Mouse (Mus musculus) limb, embryonic 11.5 days (tissue): ENCODE measurements around the gene Hspa1l. TPM values are rescaled to one million over a fixed set of nuclear protein-coding genes. Genes with fewer than 3 reads are reported as not detected.
A peak's percentile ranks its signal among the peaks of the same experiment; 100 is the strongest.

Source experiments
- ATAC-seq: fragments of 200-750 bp; cut with Nextera tagmentation; 2 replicates; pipeline ENCODE4 v1.8.0; 2017; ENCODE audit warnings: low read depth; ENCODE audit not compliant: insufficient number of reproducible peaks, low FRiP score, low TSS enrichment
- DNase-seq: peaks from one replicate; pipeline ENCODE4 v3.0.0-alpha.2; 2015; ENCODE audit warnings: low spot score
- H3K27ac ChIP-seq: fragments of 300-500 bp; sonication (generic); replicated peaks from 2 replicates; pipeline ENCODE4 v1.5.1; 2014; ENCODE audit warnings: low read depth, mild to moderate bottlenecking, low read length
- H3K27me3 ChIP-seq: fragments of 300-500 bp; sonication (generic); 2 replicates; pipeline ENCODE4 v1.6.1; 2014; ENCODE audit warnings: mild to moderate bottlenecking, low read length, mixed read lengths; ENCODE audit not compliant: control insufficient read depth, insufficient read depth
- H3K36me3 ChIP-seq: fragments of 300-500 bp; sonication (generic); 2 replicates; pipeline ENCODE4 v1.6.1; 2014; ENCODE audit warnings: mild to moderate bottlenecking, low read length, moderate library complexity, mixed read lengths; ENCODE audit not compliant: control insufficient read depth, insufficient read depth
- H3K4me1 ChIP-seq: fragments of 300-500 bp; sonication (generic); 2 replicates; pipeline ENCODE4 v1.6.1; 2014; ENCODE audit warnings: low read length, mixed read lengths; ENCODE audit not compliant: control insufficient read depth, insufficient read depth
- H3K4me2 ChIP-seq: fragments of 300-500 bp; sonication (generic); 2 replicates; pipeline ENCODE4 v1.6.1; 2014; ENCODE audit warnings: low read depth, mild to moderate bottlenecking, moderate library complexity; ENCODE audit not compliant: severe bottlenecking
- H3K4me3 ChIP-seq: fragments of 300-500 bp; sonication (generic); 2 replicates; pipeline ENCODE4 v1.5.1; 2014; ENCODE audit warnings: low read depth, low read length
- H3K9ac ChIP-seq: fragments of 300-500 bp; sonication (generic); 2 replicates; pipeline ENCODE4 v1.6.1; 2014; ENCODE audit warnings: mild to moderate bottlenecking, low read length
- H3K9me3 ChIP-seq: fragments of 300-500 bp; sonication (generic); 2 replicates; pipeline ENCODE4 v1.6.1; 2016; ENCODE audit warnings: low read length; ENCODE audit not compliant: control insufficient read depth
- WGBS: fragments of 180-500 bp; shearing (Covaris S2); extraction: QIAGEN DNeasy Blood & Tissue Kit; methylation state at CpG from one replicate; pipeline ENCODE4 v1.1.7; 2014; 5-methylcytosine and 5-hydroxymethylcytosine counted together
- polyA plus RNA-seq: library from polyadenylated mRNA; unstranded; fragments of >200 nt; fragmentation: Nextera tagmentation; extraction: Ambion mirVana; gene quantifications from 2 replicates; pipeline ENCODE4 v1.2.1, GENCODE M21; 2014

The Hspa1l gene
- polyA plus RNA-seq, 1 experiment from 2014 or later, result 1.5 TPM

DNA sequence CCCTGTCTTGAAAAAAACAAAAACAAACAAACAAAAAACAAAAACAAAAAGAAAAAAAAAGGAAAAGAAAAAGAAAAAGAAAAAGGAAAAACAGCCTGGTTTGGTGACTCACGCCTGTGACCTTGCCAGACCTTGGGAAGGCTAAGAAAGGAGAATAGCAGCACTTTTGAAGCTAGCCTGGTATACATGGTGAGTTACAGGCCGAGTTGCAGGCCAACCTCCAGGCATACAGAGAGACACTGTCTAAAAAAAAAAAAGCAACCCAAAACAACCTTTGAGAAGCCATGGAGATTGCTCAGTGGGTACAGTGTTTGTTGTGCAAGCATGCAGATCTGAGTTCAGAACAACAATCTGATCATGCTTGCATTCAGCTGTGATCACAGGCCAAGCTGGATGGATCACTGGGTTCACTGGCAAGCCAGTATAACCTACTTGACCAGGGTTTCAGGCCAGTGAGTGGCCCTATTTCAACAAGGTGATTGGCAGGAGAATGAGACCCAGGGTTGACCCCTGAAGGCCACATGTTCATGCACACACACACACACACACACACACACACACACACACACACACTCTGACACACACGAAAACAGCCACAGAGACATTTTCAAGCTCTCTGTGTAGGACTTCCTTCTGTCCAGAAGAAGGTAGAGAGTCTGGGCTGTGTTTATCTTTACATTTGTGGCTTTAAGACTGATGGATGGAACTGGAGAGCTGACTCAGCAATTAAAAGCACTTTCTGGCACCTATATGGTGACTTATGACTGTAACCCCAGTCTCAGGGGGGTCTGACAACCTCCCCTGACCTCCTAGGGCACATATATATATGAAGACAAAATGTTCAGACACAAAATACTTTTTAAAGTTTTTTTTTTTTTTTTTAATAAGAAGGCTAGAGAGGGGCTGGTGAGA is 3.3 kb downstream of the Hspa1l start:
- no peak for ATAC-seq
- Histone ChIP-seq H3K4me2 (no peak overlapping the region), H3K27ac (no peak overlapping the region), H3K9me3 (no peaks in the 10 kb centered on the region), H3K4me1 (peaks cover under 1% of the 10 kb centered on the region; the same call in 1 of the 2 replicates), H3K4me3 (no peak overlapping the region), H3K9ac (no peak overlapping the region), H3K27me3 (no peaks in the 10 kb centered on the region), H3K36me3 (no peaks in the 10 kb centered on the region)
- WGBS, result 75% methylated on average over 3 of the region's 3 CpGs
- DNase-seq, result no peak

DNA sequence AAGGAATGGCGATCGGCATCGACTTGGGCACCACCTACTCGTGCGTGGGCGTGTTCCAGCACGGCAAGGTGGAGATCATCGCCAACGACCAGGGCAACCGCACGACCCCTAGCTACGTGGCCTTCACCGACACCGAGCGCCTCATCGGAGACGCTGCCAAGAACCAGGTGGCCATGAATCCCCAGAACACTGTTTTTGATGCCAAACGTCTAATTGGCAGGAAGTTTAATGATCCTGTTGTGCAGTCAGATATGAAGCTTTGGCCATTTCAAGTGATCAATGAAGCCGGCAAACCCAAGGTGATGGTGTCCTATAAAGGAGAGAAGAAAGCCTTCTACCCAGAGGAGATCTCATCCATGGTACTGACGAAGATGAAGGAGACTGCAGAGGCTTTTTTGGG is 4.5 kb downstream of the Hspa1l start:
- DNase-seq, result no peak
- no peak overlapping the region for H3K9ac ChIP-seq
- no peaks in the 10 kb centered on the region for H3K9me3 ChIP-seq
- H3K4me3 ChIP-seq, result no peak overlapping the region
- H3K4me1 ChIP-seq, result peaks cover 2% of the 10 kb centered on the region; the same call in 1 of the 2 replicates
- H3K27me3 ChIP-seq, result no peaks in the 10 kb centered on the region
- H3K36me3 ChIP-seq, result no peaks in the 10 kb centered on the region
- no peak overlapping the region for H3K4me2 ChIP-seq
- WGBS, result 95% methylated on average over 20 of the region's 20 CpGs
- H3K27ac ChIP-seq, result no peak overlapping the region
- ATAC-seq, result no peak

DNA sequence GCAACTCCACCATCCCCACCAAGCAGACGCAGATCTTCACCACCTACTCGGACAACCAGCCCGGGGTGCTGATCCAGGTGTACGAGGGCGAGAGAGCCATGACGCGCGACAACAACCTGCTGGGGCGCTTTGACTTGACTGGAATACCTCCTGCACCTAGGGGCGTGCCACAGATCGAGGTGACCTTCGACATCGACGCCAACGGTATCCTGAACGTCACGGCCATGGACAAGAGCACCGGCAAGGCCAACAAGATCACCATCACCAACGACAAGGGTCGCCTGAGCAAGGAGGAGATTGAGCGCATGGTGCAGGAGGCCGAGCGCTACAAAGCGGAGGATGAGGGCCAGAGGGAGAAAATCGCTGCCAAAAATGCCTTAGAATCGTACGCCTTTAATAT is 5.7 kb downstream of the Hspa1l start:
- 89% methylated on average over 27 of the region's 27 CpGs for WGBS
- Histone ChIP-seq H3K27me3 (no peaks in the 10 kb centered on the region), H3K4me2 (no peak overlapping the region), H3K9ac (no peak overlapping the region), H3K36me3 (no peaks in the 10 kb centered on the region), H3K4me3 (no peak overlapping the region), H3K4me1 (peaks cover 8% of the 10 kb centered on the region), H3K9me3 (no peaks in the 10 kb centered on the region), H3K27ac (no peak overlapping the region)
- ATAC-seq (no peak), DNase-seq (no peak)

DNA sequence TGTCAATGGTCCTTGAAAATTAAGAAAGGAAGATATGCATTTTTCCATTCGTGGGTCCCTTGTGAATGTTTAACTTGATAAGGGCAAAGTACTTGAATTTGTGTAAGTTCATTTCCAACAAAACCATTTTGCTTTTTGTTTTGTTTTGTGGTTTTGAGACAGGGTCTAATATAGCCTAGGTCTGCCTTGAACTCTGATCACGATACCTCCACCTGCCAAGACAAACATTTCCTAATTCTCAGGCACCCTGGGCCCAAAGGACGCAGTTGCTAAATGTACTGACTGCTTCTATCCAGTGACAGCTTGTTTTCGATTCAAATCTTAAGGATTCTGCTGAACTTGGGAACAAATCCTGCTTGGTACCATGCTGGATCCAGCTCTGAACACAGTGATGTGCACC is 7.1 kb downstream of the Hspa1l start:
- no peaks in the 10 kb centered on the region for H3K9me3 ChIP-seq
- no peaks in the 10 kb centered on the region for H3K27me3 ChIP-seq
- 89% methylated on average over 4 of the region's 4 CpGs for WGBS
- no peak overlapping the region for H3K27ac ChIP-seq
- no peak overlapping the region for H3K4me2 ChIP-seq
- H3K36me3 ChIP-seq, result no peaks in the 10 kb centered on the region
- no peak overlapping the region for H3K4me3 ChIP-seq
- DNase-seq (no peak), ATAC-seq (no peak)
- peaks cover 8% of the 10 kb centered on the region for H3K4me1 ChIP-seq
- H3K9ac ChIP-seq, result no peak overlapping the region

DNA sequence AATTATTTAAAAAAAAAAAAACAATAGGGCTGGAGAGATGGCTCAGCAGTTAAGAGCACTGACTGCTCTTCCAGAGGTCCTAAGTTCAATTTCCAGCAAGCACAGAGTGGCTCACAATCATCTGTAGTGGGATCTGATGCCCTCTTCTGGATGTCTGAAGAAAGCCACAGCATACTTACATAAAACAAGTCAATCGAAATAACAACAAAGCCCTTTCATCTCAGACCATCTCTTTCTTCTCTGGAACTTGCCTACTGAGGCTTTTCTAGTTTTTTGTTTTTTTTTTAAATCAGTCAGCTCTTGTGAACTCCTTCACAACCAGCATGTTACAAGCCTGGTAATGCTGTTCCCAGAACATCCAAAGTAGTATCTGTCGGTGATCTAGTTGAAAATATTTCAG is 8.2 kb downstream of the Hspa1l start:
- Histone ChIP-seq H3K9me3 (no peaks in the 10 kb centered on the region), H3K4me3 (peak overlapping the region; percentile 92), H3K9ac (no peak overlapping the region), H3K27ac (no peak overlapping the region), H3K4me1 (peaks cover 8% of the 10 kb centered on the region), H3K36me3 (peaks cover 1% of the 10 kb centered on the region; the same call in 1 of the 2 replicates), H3K27me3 (no peaks in the 10 kb centered on the region), H3K4me2 (peak overlapping the region; percentile 81)
- no peak for ATAC-seq
- WGBS, result 23% methylated on average over 2 of the region's 2 CpGs
- DNase-seq, result no peak

DNA sequence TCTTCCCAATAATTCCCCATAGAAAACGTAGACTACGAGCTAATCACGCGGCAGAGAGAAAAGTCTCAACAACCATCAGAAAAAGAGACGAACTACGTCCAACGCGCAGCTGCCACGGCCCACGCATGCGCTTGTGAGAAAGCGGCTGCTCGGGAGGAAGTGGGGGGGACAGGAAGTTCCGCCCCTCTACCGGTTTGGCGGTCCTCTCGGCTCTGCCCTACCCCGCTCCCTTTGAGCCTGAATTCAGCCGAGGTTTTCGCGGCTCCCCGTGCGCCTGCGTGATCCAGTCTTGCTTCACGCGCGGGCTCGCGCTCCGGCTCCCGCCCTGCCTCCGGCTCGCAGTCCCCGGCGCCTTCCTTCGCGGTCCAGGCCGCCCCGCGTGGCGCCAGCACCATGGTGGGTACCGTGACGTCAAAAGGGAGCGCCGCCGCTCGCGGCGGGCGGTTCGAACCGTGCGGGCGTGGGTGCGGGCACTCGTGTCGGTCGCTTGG is 9.2 kb downstream of the Hspa1l start, which contains the start of gene Lsm2:
Gene Lsm2 (plus strand): TSS at position 173 of the 491 bp plus-strand sequence.
- Histone ChIP-seq H3K9ac (peak within 1 kb of the TSS; percentile 87), H3K4me1 (peaks cover 8% of the 10 kb centered on the region), H3K36me3 (peaks cover 9% of the 10 kb centered on the region; the same call in 1 of the 2 replicates), H3K4me3 (peak within 1 kb of the TSS; percentile 92), H3K27ac (peak within 1 kb of the TSS; percentile 96), H3K27me3 (no peaks in the 10 kb centered on the region), H3K9me3 (no peaks in the 10 kb centered on the region), H3K4me2 (peak within 1 kb of the TSS; percentile 81)
- DNase-seq, result peak; percentile 91
- ATAC-seq, result peak; percentile 93
- under 1% methylated on average over 57 of the region's 58 CpGs for WGBS

DNA sequence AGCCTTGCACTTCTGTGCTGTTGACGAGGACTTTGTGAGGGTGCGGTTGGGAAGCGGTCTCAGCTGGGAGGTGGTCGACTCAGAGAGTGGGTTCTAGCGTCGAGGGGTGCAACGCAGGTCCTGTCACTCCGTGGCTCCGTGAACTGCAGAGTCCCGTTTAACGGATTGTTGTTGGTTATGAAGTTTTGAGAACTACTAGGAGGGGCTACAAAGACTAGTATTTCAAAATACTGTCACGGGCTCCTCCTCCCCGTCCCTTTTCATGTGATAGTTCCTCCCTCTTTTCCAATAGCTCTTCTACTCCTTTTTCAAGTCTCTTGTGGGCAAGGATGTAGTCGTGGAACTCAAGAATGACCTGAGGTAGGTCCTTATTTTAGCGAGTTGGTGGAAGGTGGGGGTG is 9.8 kb downstream of the Hspa1l start:
- no peak for DNase-seq
- Histone ChIP-seq H3K4me3 (peak overlapping the region; percentile 92), H3K9me3 (no peaks in the 10 kb centered on the region), H3K36me3 (peaks cover 9% of the 10 kb centered on the region; the same call in 1 of the 2 replicates), H3K27ac (peak overlapping the region; percentile 96; the same call in 1 of the 2 replicates), H3K4me1 (peaks cover 8% of the 10 kb centered on the region), H3K4me2 (peak overlapping the region; percentile 81), H3K9ac (peak overlapping the region; percentile 87), H3K27me3 (no peaks in the 10 kb centered on the region)
- ATAC-seq, result peak; percentile 51; the same call in 1 of the 2 replicates
- WGBS, result under 1% methylated on average over 15 of the region's 15 CpGs

DNA sequence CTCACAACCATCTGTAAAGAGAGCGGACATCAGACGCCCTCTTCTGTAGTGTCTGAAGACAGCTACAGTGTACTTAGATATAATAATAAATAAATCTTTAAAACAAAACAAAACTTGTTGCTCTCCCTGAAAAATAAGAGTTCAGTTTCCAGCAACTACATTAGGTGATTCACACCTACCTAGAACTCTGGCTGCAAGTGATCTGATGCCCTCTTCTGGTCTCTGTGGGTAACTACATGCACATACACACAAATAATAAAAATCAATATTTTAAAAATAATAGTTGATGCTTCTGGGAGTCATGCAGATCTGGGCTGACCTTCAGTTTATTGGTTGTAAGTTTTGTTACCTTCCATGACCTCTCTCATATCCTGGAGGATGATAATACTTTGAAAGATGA is 11.7 kb downstream of the Hspa1l start:
- ATAC-seq, result no peak
- Histone ChIP-seq H3K9ac (no peak overlapping the region), H3K4me3 (no peak overlapping the region), H3K27ac (no peak overlapping the region), H3K4me1 (peaks cover 8% of the 10 kb centered on the region), H3K9me3 (no peaks in the 10 kb centered on the region), H3K27me3 (no peaks in the 10 kb centered on the region), H3K4me2 (no peak overlapping the region), H3K36me3 (peaks cover 9% of the 10 kb centered on the region; the same call in 1 of the 2 replicates)
- WGBS, result 79% methylated on average over 2 of the region's 2 CpGs
- no peak for DNase-seq
